Mouse (Mus musculus) liver, adult 2 months (tissue): ENCODE results near the gene Gcnt1.

Experiments used
- CTCF ChIP-seq: fragments of 200-500 bp; IDR thresholded peaks from 2 replicates; pipeline ENCODE4 v1.5.1; 2011; ENCODE audit warnings: low read depth, low read length, control low read depth
- POLR2A ChIP-seq: fragments of 200-500 bp; IDR thresholded peaks from 2 replicates; pipeline ENCODE4 v1.6.1; 2011; ENCODE audit warnings: low read length, control low read depth; ENCODE audit not compliant: insufficient read depth; ENCODE audit errors: extremely low read depth

GRCm38 (mm10) chr19:17312671-17313180 is 59.9 kb downstream of the Gcnt1 start:
- TF ChIP-seq CTCF (no peak), POLR2A (no peak)
